ENCODE assay signal across 8 mouse cellular contexts in the genomic region with DNA sequence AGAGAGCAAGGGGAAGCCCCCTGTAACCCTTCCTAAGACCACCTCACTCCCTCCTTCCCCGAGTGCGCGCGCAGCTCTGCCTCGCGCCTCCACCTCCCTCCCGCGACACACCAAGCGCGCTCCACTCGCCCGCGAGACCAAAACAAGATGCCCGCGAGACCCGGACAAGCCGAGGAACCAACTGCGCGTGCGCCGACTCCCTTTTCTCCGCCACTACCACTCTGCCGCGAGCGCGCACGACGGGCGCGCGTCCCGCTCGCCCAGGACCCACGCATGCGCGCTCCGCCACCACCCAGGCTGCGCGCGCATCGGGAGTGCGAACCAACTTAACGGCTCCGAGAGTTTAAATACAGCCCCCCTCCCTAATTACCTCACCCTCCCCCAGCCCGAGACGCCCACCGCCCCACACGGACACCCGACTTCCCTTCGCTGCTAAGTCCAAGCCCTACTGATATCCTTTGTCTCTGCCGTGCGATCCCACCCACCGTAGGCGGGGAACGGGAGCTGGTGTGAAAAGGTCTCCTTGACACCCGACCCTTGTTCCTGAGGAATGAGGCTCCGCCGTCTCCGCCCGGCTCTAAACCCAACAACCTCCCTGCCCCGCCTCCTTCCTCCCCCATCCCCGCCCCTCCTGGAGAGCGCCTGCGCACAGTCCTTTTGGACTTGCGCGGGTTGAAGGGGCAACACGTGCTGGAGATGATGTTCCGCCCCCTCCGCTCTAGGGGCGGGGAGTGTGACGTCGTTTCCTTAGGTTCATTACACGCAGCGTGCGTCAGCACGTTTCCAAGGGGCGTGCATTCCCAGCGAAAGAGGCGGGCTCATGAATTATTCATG. TPM values are rescaled to one million over a fixed set of nuclear protein-coding genes. Genes with fewer than 3 reads are reported as not detected.
A peak's percentile ranks its signal among the peaks of the same experiment; 100 is the strongest.
DNase-seq lines count a peak whose midpoint lies in the region; ATAC-seq lines count a peak whose summit lies in the region.

No protein-coding gene starts in this region.

- H3K4me3 ChIP-seq in hindbrain, embryonic 14.5 days (replicated peaks; ENCODE audit: low read length) = peak overlapping the region; percentile 71

- ATAC-seq in hindbrain, embryonic 14.5 days (ENCODE audit: low FRiP score) = peak; percentile 87

- H3K27me3 ChIP-seq in hindbrain, embryonic 14.5 days (ENCODE audit: control insufficient read depth, insufficient read depth, low read length) = no peaks in the 10 kb centered on the region

- peaks cover 33% of the 10 kb centered on the region for H3K36me3 ChIP-seq in hindbrain, embryonic 14.5 days (replicated peaks; ENCODE audit: control insufficient read depth, insufficient read depth)

- peak overlapping the region; percentile 86 for H3K9ac ChIP-seq in hindbrain, embryonic 14.5 days

- peak overlapping the region; percentile 81 for H3K4me2 ChIP-seq in hindbrain, embryonic 14.5 days (replicated peaks)

- DNase-seq in R1 (ENCODE audit: low read depth, low spot score) = peak; percentile 100
- DNase-seq in cerebellum, postnatal 25 days = peak; percentile 99 to 100
- peak; percentile 98 for DNase-seq in frontal cortex, postnatal 25 days (ENCODE audit: low spot score in 2 of 2)
- peak; percentile 100 for DNase-seq in hindbrain, embryonic 14.5 days (ENCODE audit: low spot score)
- peak; percentile 98 to 99 for DNase-seq in layer of hippocampus, postnatal 36 days
- peak; percentile 100 for DNase-seq in lung, postnatal 36 days
- peak; percentile 100 for DNase-seq in retina, postnatal 1 day
- DNase-seq in urinary bladder, adult 18-20 months (ENCODE audit: low spot score in 2 of 2) = peak; percentile 93 to 97

- no peaks in the 10 kb centered on the region for H3K9me3 ChIP-seq in hindbrain, embryonic 14.5 days (ENCODE audit: control insufficient read depth, low read length)

- H3K4me1 ChIP-seq in hindbrain, embryonic 14.5 days (replicated peaks; ENCODE audit: control insufficient read depth, insufficient read depth, low read length) = peaks cover 24% of the 10 kb centered on the region

- WGBS in hindbrain, embryonic 14.5 days = under 1% methylated on average over 78 of the region's 79 CpGs

- peak overlapping the region; percentile 97 for H3K27ac ChIP-seq in hindbrain, embryonic 14.5 days

RNA-seq across cellular contexts. Expression of gene Mepce, which starts 1.1 kb away (rescaled TPM):
- polyA plus RNA-seq in hindbrain, embryonic 14.5 days (2014; fragmentation: Nextera tagmentation; extraction: Ambion mirVana) = 11.0 and 11.7 TPM in 2 replicates
- 10 to 100 TPM; 40.8 to 44.5 TPM for total RNA-seq in layer of hippocampus, postnatal 36 days (2021)

RNA-seq across cellular contexts. Expression of gene Zcwpw1, which starts 1.3 kb away (rescaled TPM):
- polyA plus RNA-seq in hindbrain, embryonic 14.5 days (2014; fragmentation: Nextera tagmentation; extraction: Ambion mirVana) = 7.9 and 8.3 TPM in 2 replicates
- 1 to 10 TPM; 5.2 to 7.1 TPM for total RNA-seq in layer of hippocampus, postnatal 36 days (2021)

RNA-seq across cellular contexts. Expression of gene Ppp1r35, which starts 7.7 kb away (rescaled TPM):
- 51.1 and 58.7 TPM in 2 replicates for polyA plus RNA-seq in hindbrain, embryonic 14.5 days (2014; fragmentation: Nextera tagmentation; extraction: Ambion mirVana)
- total RNA-seq in layer of hippocampus, postnatal 36 days (2021) = 10 to 100 TPM; 24.1 to 24.6 TPM

RNA-seq across cellular contexts. Expression of gene Tsc22d4, which starts 40.8 kb away (rescaled TPM):
- 67.6 and 72.8 TPM in 2 replicates for polyA plus RNA-seq in hindbrain, embryonic 14.5 days (2014; fragmentation: Nextera tagmentation; extraction: Ambion mirVana)
- total RNA-seq in layer of hippocampus, postnatal 36 days (2021) = 100 to 1,000 TPM; 170 to 176 TPM

RNA-seq across cellular contexts. Expression of gene Nyap1, which starts 44.9 kb away (rescaled TPM):
- 14.2 and 18.8 TPM in 2 replicates for polyA plus RNA-seq in hindbrain, embryonic 14.5 days (2014; fragmentation: Nextera tagmentation; extraction: Ambion mirVana)
- total RNA-seq in layer of hippocampus, postnatal 36 days (2021) = 10 to 100 TPM; 65.4 to 66.3 TPM

Comparison
In these comparisons a context has a peak if more than half of its experiments do, and no peak if none do; other contexts are left out.
1. Peak in every context shown above with its lines: DNase-seq, ATAC-seq, H3K4me3 ChIP-seq and H3K27ac ChIP-seq.